Mouse (Mus musculus) lung, postnatal 36 days (tissue): ENCODE data around the gene Nasp.
"Not testable (repeated sequence)": the region's sequence is repeated elsewhere in the genome, so short reads cannot be mapped to it uniquely, and the experiment has no call there.

Experiments
- DNase-seq: peaks from one replicate; pipeline ENCODE4 v3.0.0; 2022; ENCODE audit warnings: mixed read lengths

Gene Nasp

DNA sequence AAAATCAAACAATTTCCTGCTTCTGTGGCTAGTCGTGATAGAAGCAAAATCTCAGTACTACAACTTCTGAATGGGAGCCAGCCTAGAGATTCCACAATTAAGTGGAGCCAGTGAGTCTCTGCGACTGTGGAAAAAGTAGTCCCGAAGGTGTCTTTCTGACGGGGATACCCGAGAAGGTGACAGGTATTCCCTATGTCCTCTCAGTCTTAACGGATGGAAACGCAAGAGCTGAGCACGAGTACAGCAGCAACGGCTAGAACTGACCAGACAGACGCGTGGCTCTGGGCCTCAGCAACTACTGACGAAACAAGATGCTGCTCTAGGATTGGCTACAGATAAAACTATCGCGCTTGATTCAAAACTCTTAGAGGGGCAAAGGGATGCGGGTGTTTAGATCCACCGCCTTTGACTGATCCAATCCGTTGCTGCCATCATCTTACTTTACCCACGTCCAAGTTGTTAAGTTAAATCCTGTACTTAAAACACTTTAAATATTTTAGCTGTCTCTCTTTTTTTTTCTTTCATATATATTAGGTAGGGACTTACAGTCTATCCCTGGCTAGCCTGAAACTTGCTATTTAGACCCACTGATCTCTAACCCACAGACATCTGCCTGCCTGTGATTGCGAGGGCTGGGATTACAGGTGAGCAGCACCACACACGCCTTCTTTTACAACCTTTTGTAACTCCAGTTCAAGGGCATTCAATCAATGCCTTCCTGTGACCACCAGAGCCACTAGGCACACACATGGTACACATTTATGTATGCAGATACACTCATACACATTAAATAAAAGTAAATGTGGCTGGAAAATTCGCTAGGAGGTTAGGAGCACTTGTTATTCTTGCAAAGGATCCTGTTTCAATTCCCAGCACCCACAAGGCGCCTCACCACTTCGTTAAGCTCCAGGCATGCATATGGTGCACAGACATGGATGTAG is at the start of gene Nasp:
Gene Nasp, minus strand, starts transcription at position 220 of the 941 bp plus-strand sequence.
- DNase-seq = peak; percentile 94

DNA sequence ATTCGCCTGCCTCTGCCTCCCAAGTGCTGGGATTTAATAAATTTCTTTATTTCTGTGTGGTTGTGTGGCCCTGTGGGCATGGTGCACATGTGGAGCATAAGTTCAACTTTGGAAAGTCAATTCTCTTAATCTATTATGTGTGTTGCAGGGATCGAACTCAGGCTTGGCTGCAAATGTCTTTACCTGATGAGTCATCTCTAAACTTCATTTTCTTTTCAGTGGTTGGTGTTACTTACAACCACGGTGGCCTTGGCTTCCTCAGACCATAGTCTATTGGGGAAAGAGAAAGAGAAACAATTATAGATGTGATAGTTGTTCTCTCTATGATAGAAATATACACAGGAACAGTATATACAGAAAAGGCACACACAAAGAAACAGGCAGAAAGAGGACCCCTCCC is 48.3 kb upstream of the Nasp start:
- DNase-seq = no peak

DNA sequence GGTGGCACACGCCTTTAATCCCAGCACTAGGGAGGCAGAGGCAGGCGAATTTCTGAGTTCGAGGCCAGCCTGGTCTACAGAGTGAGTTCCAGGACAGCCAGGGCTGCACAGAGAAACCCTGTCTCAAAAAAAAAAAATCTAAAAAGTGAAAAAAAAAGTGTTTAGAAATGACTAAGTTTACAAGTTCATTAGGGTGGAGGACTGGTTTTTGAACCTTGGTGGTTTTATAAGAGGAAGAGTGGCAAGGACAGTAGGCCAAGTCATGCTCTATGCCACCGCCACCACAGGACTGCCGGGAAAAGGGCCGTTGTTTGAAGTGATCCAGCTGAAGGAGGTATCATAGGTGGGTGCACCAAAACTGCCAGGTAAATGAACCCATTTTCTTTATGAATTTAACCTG is 47.0 kb upstream of the Nasp start:
- DNase-seq = not testable (repeated sequence)

DNA sequence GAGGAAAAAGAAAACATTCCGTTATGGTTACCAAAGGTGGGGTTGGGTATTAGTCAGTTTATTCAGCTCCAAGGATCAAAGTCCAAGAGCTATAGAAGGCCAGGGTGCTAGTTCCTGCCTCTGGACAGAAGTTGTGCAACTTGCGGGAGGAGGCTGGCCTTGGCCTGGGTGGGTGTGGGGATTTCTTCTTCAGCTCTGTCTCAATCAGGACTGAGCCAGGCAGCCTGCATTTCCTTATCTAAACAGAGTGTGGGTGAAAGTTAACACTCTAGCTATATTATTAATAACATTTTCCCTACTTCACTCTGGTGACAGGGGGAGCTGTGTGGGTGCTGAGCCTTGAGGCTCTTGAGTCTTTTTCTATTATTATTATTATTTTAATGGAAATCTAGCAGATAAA is 45.0 kb upstream of the Nasp start:
- DNase-seq = peak; percentile 87

DNA sequence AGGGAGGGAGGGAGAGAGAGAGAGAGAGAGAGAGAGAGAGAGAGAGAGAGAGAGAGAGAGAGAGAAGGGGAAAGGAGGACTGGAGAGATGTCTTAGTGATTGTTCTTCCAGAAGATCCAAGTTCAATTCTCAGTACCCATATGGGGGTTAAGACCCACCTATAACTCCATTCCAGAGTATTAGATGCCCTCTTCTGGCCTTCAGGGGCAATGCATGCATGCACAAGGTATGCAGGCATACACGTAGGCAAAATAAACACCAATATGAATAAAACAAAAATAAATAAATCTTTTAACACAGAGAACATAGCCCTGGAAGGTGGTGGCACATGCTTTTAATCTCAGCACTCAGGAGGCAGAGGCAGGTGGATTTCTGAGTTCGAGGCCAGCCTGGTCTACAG is 41.5 kb upstream of the Nasp start:
- peak; percentile 53 for DNase-seq

DNA sequence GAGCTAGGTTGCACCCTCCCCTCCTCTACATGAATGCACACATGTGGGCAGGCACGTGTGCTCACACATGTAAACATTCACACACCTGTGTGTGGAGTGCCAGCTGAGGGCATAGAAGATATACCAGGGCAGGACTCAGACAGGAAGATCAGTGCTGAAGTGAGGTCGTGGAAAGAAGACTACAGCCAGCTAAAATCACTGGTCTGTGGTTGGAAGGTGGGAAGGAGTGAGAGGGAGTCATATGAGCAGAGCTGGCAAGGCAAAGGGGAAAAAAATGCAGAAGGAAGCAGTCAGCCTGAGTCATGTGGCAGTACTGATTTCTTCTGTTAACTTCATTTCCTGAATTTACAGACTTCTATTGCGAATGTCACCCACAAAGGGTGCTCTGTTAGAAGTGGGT is 40.4 kb upstream of the Nasp start:
- DNase-seq = peak; percentile 58

DNA sequence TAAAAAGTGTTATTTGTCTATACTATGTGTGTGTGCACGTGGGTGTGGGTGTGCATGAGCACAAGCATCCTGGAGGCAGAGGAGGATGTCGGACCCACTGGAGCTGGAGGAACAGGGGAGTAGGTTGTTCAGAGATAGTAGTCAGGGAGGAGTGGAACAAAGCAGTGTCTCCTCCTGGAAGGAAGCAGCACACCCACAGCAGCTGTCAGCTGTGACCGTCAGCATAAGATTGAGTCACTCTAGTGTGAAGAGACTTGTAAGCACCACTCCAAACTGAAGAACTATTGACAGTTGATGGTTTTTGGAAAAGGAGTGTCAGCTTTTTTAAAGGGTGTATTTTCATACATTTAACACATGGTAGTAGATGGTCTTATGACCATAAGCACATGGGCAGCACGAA is 38.9 kb upstream of the Nasp start:
- no peak for DNase-seq

DNA sequence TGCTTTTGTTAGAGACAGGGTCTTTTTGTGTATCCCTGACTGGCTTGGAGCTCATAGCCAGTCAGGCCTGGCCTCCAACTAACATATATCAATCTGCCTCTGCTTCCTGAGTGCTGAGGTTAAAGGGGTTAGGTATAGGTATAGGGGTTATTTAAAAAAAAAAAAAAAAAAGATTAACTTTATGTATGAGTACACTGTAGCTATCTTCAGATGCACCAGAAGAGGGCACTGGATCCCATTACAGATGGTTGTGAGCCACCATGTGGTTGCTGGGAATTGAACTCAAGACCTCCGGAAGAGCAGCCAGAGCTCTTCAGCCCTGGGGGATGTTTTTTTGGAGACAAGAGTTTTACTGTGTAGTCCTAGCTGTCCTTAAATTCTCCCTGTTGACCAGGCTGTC is 34.3 kb upstream of the Nasp start:
- DNase-seq = no peak

DNA sequence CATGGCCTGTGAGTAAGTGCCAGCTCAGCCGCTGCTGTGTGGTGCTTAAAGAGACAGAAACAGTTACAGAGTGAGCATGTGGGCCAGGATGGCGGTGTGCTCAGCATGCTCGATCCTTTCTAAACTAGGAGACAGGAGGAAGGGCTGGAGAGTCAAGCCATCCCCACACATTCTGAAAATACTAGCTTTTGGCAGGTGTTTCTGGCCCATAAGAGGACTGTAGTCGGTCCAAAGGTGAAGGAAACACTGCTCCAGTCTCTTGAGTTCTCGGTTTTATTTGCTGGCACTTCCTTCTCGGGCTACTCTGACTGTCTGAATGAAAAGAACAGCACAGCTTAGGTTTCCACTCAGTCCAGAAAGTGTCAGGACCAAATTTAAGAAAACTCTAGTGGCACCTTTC is 33.1 kb upstream of the Nasp start:
- no peak for DNase-seq

DNA sequence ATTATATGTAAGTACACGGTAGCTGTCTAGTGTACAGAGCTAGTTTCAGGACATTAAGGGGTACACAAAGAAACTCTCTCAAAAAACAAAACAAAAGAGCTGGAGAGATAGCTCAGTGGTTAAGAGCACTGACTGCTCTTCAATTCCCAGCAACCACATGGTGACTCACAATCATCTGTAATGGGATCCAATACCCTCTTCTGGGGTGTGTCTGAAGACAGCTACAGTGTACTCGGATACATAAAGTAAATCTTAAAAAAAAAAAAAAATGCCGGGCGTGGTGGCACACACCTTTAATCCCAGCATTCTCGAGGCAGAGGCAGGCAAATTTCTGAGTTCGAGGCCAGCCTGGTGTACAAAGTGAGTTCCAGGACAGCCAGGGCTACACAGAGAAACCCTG is 32.2 kb upstream of the Nasp start:
- DNase-seq = not testable (repeated sequence)

DNA sequence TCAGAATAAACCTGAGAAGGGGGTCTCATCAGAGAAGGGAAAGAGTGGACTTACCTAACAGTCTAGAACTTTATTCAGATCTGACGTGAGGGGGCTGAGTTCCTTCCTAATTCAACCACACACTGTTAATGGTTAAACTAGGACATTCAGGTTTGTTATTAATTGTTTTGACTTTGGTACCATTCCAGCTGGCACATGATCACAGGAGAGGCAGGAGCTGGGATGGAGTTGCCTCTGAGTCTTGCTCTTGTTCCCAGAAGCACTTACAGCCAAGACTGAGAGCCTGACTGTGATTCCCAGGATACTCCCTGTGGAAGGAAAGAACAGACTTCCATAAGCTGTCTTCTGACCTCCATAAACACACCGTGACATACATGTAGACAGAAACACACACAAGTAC is 31.7 kb upstream of the Nasp start:
- peak; percentile 66 for DNase-seq

DNA sequence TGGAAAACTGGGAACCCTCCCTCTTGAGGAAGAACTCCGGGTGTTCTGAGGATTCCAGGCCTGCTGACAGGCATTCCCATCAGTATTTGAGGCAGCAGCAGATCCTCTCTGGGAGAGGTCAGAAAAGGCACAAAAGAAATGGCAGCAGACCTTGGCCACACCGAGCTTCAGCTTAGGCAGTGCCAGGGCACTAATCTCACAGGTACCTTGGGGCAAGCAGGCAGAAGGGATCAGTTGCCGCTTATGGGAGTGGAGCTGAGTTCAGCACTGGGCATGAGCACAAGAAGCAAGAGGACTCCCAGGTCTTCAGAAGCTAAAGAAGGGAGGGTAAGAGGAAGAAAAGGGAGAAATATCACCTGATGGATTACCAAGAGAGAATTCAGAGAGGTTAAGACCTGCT is 30.2 kb upstream of the Nasp start:
- DNase-seq = no peak

DNA sequence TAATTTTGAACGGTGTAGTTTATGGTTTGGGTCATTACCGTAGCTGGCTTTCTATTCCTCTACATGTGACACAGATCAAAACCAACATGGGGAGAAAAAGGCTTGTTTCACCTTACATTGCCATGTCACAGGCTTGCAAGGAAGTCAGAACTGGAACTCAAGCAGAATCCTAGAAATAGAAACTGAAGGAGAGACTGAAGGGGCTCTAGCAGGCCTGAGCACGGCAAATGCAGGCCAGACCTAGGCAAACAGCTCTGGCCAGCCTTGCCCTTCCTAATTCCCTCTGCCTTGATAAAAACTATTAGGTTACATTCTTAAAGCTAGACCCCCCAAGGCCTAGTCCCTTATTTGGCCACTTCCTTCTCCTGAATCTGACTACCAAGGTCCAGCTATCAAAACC is 27.9 kb upstream of the Nasp start:
- no peak for DNase-seq

DNA sequence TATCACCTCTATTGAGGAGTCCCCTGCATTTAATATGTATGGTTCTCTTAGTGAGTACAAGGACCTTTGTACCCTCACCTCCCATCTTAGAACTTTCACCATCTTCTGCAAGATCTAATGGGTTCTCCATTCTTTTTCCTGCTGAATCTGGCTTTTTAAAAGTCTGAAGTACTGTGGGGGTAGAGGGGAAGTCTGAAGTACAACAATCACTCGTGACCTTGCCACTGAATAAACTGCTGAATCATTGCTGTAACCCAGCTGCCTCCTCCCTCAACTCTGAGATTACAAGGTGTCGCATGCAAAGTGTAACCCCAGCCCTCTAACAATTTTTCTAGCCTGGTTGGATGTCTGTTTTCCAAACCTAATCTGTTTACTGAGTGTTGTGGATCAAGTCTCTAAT is 27.4 kb upstream of the Nasp start:
- peak; percentile 56 for DNase-seq

DNA sequence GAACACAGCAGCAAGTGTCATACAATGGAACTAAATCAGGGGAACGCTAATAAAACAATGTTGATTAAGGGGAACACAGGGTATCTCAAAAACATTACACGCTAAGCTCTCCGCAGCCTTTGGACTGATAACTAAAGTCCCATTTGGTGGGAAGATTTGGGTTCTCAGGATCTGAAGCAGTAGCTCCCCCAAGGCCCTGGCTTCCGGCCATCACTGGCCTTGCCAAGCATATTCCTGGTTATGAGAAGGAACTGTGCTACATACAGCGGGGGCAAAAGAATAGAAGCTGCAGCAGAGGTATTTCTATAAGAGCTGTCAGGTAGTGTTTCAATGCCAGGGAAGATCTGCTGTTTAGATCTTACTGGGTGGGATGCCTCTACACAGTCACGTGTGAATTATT is 25.5 kb upstream of the Nasp start:
- no peak for DNase-seq

DNA sequence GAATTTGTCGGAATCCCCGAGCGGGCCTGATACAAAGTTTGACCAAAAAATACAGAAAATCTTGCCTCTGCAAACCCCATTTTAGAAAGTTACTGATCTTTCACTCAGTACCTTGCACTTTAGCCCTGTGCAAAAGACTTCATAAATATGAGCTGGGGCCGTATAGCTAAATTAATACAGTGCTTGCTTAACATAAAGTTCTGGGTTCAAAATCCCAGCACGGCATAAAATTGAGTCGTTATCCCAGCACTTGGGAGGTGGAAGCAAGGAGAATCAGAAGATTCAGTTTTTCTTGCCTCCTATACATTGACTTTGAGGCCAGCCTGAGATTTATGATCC is 24.0 kb upstream of the Nasp start:
- DNase-seq = no peak

DNA sequence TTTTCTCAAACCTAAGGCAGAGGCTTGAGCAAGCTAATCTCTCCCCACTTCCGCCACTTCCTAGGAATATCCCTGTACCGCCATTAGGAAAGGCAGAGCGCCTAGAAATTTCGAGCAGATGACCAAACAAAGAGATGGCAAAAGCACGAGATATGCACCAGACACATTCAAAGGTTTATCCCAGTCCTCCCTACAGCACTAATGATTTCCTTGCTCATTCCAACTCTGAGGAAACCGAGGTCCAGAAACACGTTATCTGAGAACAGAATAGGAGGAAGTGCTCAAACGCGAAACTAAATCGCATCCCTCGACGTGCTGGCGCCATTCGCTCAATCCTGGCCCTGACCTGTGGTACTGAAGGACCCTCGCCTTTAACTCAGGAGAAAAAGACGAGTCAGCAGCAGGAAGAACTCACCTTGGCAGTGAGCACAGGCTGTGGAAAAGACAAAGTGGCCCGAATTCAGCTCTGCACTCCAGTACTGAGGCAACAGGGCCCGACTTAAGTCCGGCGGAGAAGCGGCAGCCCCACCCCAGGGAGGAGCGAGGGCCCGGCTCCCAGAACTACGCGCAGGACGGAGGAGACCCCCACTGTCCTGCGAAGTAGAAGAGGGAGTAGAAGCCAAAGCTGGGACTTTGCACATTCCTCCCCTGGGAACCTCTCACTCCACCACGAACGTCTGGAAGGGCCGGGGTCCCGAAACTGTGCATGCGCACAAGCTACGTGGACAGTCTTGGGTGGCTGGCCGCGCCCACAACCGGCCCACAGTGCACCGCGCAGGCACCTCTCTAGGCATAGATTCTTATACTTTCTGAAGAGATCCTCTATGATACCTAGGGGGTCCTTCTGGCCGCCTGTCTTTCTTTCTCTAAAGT is 23.4 kb upstream of the Nasp start, which contains the start of gene Akr1a1:
Gene Akr1a1, minus strand, starts transcription at position 757 of the 873 bp plus-strand sequence.
- DNase-seq = peak; percentile 96

DNA sequence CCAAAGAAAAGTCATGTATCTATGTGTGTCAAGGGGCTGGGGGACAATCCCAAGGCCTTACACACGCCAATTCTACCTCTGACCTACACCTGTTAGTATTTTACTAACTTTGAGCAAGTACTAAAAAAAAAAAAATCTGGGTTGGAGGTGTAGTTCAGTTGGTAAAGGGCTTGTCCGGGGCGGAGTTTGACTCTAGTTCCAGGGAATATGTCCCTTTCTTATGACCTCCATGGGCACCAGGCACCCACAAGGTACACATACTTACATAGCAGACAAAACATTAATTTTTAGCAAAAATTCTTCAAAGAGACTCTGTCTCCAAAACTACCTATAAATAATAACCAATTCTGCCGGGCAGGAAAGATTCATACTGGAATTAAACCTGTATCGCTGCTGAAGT is 22.6 kb upstream of the Nasp start:
- DNase-seq = no peak

DNA sequence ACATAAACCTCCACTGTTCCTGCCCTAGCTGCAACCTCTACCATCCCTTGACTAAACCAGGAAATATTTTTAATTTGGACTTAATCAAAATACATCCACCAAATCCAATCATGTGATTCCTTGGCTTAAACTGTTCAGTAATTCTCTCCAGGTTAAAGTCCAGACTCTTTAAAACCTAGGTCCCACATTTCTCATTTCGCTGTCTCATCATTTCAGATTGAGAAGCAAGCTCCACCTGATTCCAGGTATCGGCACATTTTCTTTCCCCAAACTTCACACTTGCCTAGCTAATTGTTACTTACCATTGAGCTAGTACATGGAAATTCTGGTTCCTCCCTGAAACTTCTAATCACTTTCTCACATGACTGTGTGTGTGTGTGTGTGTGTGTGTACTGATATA is 21.7 kb upstream of the Nasp start:
- no peak for DNase-seq

DNA sequence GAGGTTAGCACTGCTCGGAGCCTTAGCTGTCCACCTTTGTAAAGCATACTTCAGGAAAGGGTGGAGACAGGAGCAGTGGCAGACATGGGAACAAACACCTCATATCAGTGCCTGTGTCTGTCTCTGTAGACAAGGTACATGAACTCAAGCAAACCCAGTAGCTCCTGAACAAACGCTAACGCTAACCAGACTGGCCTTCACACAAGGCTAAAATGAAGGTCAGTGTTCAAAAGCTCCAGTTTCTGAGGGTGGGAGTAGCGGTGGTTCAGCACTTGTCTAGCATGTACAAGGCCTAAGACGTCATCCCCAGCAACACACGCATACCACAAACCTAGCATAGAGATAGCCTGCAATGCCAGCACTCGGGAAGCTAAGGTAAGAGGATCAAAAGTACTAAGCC is 17.9 kb upstream of the Nasp start:
- DNase-seq = no peak

DNA sequence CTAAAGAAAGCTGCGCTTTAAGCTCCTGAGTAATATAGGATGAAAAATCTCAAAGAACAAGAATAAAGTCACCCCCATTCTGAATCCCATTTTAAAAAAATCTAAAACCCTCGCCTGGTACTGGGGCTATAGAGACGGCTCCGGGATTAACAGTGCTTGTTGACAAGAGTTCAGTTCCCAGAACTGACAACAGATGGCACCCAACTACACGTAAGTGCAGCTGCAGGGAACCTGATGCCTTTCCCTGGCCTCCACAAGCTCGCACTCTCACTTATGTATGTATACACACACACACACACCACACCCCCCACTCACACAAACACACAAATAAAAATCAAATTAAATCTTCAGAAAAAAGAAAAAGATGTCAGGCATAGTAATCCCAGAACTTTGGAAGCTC is 16.6 kb upstream of the Nasp start:
- peak; percentile 62 for DNase-seq

DNA sequence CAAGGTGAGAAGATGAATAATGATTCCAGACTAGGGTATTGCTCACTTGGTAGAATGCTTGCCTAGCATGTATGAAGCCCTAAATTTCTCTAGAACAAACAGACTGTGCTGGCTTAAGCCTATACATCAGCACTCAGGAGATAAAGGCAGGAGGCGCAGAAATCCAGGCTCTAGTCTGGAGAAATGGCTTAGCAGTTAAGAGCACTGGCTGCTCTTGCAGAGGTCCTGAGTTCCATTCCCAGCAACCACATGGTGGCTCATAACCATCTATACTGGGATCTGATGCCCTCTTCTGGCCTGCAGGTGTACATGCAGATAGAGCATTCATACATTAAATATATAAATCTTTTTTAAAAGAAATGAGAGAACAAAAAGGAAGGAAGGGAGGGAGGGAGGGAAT is 14.3 kb upstream of the Nasp start:
- DNase-seq = no peak

DNA sequence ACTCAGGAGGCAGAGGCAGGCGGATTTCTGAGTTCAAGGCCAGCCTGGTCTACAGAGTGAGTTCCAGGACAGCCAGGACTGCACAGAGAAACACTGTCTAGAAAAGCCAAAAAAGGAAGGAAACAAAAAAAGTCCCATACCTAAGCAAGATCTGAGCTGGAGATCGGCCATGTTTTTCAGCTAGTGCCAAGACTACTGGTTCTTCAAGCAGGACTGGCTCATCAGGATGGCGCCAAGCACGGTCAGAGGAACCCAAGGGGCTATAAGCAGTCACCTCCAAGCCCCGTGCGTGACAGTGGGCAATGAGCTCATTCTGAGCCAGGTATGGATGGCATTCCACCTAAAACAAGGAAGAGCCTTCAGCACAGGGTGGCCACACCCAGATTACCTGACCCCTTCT is 11.1 kb upstream of the Nasp start:
- no peak for DNase-seq

DNA sequence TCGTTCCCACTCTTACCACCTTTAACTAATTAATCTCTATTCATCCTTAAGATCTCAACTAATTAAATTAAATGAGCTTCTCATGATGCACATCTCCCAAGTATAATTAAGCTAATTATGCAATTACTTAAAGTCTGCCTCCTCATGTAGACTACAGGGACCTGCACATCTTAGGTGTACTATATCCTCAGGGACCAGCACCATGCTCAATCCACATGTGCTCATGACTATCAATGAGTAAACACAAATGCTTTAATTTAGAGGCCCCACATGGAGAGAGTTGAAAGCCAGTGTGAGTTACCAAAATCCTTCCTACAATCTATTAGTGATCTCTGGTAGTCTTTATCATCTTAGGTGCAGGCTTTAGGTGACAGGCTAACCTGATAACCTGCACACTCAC is 7.5 kb upstream of the Nasp start:
- no peak for DNase-seq
